Mouse (Mus musculus): ENCODE data around the gene Foxj1.
A peak's percentile ranks its signal among the peaks of the same experiment; 100 is the strongest.
"Not testable (repeated sequence)": the region's sequence is repeated elsewhere in the genome, so short reads cannot be mapped to it uniquely, and the experiment has no call there.

Foxj1 gene

DNA sequence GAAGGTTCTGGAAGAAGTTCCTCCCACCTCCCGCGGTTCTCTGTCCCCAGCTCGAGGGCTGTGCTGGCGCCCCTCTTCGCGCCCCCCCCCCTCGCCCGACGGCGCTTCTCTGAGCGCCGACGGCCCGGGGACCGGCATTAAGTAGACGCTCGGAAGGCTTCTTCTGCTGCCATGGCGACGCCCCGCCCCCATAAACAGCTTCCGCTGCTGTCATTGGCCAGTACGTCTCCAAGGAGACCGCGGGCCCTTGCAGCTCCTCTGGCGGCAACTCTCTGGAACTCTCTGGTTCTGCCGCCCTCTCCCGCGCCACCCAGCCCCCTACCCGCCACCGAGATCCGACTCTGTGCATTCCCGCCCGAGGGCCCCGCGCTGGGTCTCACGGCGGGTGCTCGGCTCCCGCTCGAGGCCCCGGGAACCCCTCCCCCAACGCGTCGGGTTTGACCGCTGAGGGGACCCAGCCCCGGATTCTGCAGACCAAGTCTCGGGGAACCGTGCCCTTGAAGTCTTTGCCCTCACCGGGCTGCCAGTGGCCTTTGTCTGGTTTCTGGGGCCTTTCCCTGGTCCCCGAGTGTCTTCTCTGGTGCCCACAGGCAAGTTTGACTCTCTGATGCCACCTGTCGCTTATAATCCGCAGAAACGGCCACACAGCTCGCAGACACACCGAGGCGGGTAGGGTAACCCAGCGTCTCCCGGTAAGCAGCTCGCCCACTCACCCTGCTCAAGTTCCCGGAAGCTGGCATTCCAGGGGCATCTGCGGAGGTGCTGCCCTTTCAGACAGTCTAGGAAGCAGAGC, at the start of gene Foxj1:
Foxj1 (minus strand) TSS at position 156 of the 793 bp plus-strand sequence.
- peak; percentile 79 for DNase-seq (ENCODE audit: low spot score)

DNA sequence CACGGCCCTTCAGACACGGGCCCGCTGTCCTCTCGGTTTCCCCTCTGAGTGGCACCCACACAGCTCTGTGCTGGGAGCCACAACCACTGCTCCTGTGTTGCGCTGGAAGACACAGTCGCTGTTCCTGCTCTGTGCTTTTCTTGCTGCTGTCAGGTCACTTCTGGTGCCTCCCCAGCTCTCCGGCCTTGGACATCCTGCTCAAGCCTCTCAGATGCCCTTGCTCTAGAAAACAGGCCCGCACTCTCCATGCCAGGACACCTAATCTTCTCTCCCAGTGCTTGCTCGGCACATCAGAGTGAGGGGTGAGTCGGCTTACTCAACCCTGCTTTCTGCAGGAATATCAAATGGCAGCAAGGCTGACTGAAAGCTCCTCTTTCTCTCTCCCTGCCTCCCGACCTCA, 49.0 kb upstream of the Foxj1 start:
- DNase-seq (ENCODE audit: low spot score) = no peak

DNA sequence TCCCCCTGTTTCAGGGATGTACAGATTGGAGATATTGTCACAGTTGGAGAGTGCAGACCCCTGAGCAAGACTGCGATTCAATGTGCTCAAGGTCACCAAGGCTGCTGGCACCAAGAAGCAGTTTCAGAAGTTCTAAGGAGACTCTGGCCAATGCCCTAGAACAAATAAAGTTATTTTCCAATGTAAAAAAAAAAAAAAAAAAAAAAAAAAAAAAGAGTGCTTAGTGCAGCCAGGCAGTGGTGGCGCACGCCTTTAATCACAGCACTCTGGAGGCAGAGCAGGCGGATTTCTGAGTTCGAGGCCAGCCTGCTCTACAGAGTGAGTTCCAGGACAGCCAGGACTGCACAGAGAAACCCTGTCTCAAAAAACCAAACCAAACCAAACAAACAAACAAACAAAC, 47.9 kb upstream of the Foxj1 start:
- not testable (repeated sequence) for DNase-seq (ENCODE audit: low spot score)

DNA sequence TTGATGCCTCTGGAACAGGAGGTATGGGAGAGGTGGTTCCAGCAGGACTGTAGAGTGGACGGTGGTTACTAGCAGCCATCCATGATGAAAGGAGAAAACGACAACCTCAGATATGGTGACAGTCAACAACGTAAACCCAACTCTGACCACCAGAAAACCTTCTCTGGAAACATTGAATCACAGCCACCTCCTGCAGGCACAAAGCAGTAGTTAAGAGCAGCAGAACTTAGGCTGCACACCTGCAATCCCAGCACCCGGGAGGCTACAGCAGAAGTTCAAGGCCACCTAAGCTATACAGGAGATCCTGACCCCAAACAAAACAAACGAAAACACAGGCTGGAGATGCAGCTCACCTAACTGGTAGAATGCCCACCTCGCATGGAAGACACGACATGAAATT, 45.6 kb upstream of the Foxj1 start:
- no peak for DNase-seq (ENCODE audit: low spot score)

DNA sequence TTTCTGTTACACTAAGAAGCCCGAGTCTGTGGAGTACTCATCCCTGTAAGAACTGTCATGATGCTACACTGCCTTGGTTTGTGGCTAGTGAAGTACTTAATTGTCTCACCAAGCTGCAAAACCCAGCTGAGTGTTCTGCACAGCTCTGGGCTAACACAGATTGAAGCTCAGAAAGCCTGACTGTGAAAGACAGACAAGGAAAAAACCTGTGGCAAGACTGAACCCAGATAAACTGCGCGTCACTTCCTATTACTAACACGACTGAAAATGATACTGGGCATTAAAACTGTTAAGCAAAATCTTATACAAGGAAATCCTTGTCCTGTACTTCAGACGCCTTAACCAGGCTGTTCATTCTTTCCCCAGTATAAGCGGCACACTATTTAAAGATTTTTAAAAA, 44.3 kb upstream of the Foxj1 start:
- no peak for DNase-seq (ENCODE audit: low spot score)

DNA sequence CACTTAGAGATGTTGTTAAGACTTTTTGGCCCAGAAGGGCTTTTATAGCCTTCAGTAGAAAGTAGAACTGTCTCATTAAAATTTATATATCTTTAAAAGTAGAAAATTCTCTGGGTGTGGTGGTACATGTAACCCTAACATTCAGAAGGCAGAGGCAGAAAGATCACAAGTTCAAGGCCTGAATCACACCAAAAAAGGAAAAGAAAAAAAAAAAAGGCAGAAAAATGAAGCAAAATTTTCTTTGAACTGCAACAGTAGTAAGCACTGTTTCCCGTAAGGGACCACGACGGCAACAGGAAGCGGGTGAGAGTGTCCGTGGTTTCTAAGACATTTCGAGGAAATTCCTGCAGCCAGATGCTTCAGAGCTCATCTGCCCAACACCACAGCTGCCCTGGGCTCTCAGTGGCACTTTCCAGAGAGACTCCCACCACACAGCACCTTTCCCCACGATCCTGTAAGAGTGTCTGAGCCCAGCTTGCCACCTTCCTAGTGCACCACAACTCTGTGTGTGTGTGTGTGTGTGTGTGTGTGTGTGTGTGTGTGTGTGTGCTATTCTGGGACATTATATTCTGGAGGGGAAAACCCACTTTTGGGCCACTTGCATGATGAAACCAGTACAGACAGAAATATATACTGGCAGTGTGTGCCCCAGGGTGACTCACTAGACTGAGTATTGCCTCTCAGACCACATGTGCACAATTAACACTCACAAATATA, 41.9 kb upstream of the Foxj1 start:
- no peak for DNase-seq (ENCODE audit: low spot score)

DNA sequence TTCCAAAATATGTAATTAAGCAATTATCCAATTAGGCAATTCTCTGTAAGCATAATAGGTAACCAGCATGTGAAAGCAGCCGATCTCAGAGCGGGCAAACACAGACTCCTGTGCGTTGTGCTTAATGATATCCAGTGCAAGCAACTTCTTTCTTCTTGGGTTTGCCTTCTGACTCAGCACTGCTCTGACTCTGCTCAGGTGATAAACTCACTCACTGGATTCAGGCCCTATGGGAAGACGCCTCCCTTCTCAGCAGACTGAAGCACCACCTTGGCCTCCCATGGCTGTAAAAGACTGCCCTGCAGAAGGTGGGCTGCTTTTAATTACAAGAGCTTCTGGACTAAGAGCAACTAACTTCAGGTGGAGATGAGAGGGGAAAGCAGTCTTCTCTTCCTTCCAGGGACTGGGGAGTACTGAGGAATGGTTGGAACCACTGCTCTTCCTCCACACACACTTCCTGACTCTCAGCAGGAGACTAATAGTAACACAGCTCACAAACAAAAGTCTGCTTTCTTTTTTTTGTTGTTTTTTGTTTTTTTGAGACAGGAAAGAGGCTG, 36.8 kb upstream of the Foxj1 start:
- DNase-seq (ENCODE audit: low spot score) = no peak

DNA sequence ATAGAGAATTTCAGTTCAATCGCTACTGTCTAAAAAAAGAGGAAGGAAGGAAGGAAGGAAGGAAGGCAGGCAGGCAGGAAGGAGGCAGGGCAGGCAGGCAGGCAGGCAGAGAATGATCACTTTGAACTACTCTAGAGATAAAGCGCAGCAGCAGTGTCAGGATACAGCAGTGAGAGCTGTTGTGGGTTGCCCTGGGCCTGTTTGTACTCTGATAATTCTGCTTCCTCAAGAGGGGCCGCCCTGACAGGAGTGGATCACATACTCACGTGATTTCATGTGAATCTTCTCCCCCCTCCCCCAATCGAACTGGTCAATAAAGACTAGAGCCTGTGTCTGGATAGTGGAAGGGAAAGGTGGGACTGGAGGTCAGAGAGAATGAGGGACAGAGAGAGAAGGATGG, 34.4 kb upstream of the Foxj1 start:
- DNase-seq (ENCODE audit: low spot score) = no peak

DNA sequence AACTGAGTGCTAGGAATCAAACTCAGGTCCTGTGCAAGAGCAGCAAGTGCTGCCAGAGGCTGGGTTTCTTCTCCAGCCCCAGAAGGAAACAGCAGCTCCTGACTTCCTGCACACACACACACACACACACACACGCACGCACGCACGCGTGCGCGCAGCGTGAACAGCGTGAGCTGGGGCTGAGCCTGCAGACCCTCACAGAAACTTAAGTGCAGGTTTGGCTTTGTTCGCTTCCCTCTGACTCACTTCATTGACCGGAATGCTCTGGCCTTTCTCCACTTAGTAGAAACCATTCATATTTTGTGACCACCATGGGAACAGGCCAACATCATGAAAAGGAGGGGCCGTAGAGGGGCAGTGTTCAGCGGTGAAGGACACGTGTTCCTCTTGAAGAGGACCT, 33.9 kb upstream of the Foxj1 start:
- DNase-seq (ENCODE audit: low spot score) = no peak

DNA sequence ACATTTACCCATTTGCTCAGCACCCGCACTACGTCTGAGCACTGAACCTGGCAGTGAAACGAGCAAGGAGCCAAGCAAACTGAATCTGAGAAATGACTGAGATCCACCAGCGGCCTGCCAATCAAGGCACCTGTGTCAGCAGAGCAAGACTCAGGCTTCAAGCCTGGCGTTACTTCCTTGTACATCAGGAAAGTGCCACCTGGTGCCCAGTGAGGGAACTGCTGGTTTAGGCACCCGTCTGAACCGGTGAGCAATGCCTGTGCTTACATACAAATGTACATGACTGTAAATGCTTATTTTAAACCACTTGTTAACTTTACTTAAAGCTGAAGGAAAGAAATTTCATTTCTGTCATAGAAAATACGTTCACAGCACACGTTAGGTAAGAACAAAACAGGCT, 32.9 kb upstream of the Foxj1 start:
- peak; percentile 78 for DNase-seq (ENCODE audit: low spot score)

DNA sequence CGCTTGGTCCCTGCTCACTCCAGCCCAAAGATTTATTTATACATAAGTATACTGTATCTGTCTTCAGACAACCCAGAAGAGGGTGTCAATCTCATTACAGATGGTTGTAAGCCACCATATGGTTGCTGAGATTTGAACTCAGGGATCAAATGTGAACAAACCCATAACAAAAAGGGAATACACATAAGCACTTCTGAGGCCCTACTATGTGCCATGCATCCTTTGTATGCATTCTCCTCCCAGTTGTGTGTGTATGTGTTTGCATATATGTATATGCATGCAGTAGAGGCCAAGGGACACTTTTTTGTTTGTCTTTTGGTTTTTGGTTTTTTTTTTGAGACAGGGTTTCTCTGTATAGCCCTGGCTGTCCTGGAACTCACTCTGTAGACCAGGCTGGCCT, 31.4 kb upstream of the Foxj1 start:
- no peak for DNase-seq (ENCODE audit: low spot score)

DNA sequence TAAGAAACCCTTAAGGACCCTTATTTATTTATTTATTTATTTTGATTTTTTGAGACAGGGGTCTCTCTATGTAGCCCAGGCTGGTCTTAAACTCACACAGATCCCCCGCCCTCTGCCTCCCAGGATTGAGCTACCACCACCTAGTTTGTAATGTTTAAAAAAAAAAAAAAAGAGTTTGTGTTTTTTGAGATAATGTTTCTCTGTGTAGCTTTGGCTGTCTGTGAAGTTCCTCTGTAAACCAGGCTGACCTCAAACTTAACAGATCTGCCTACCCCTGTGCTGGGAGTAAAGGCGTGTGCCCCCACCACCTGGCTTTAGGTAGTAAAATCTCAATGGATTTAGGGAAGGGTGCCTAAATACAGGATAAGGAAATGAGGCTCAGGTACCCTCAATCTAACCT, 30.9 kb upstream of the Foxj1 start:
- DNase-seq (ENCODE audit: low spot score) = no peak

DNA sequence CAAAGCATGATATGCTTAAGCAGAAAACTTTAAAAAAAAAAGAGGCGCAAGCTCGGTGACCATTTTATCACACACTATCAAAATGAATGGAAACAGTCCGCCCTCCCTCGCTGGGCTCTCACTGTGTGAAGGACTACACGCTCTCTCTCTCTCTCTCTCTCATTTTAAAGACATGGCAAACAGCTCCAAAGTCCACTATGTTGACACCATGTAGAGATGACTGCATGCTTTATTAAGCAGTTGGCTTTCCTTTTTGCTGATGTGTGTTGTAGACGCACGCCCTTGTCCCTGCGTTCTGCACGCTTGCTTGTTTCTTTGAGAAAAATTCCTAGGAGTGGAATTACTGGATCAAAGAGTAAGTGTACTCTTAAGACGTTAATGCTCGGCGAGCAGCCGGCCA, 30.2 kb upstream of the Foxj1 start:
- no peak for DNase-seq (ENCODE audit: low spot score)

DNA sequence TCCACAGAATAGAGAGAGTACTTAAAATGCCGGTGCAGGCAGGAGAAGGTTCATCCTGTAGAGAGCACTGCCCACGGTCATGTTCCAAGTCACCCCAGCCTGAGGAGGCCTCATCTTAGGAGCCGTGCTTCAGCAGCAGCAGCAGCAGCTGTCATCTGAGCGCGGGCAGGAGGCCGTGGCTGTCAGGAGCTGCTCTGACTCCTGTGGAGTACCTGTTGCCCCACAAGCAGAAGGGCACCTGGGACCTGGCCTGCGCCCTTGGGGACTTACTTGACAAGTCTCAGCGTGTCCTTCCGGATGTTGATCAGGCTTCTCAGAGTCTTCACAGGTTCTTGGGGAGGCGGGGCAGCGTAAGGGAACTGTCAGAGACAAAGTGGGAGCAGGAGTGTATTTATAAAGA, 26.8 kb upstream of the Foxj1 start:
- DNase-seq (ENCODE audit: low spot score) = no peak

DNA sequence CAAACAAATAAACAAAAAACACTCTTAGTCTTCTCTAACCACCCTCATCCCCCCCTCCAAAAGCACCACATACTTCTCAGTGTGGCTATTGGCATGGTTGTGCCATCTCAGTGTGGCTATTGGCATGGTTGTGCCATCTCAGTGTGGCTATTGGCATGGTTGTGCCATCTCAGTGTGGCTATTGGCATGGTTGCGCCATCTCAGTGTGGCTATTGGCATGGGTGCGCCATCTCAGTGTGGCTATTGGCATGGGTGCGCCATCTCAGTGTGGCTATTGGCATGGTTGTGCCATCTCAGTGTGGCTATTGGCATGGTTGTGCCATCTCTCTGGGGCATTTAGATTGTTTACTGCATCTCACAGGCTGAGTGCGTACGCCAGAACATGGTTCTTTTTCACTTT, 25.7 kb upstream of the Foxj1 start:
- DNase-seq (ENCODE audit: low spot score) = not testable (repeated sequence)

DNA sequence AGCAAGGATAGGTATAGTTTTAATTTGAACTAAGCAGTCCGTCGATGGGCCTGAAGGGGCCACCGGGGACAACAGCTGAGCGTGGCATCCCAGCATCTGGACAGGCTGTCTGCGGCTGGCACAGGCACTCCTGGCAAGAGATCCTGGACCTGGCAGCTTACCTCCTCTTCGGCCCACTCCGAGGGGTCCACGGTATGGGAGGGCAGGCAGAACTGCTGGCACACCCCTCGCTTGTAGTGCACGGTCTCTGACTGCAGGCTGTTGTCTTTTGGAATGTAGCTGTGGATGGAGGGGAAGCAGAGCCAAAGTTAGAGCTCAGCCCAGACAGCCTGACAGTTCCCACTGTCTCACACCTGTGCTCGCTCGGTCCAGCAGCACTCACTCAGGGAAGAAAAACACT, 24.5 kb upstream of the Foxj1 start:
- no peak for DNase-seq (ENCODE audit: low spot score)

DNA sequence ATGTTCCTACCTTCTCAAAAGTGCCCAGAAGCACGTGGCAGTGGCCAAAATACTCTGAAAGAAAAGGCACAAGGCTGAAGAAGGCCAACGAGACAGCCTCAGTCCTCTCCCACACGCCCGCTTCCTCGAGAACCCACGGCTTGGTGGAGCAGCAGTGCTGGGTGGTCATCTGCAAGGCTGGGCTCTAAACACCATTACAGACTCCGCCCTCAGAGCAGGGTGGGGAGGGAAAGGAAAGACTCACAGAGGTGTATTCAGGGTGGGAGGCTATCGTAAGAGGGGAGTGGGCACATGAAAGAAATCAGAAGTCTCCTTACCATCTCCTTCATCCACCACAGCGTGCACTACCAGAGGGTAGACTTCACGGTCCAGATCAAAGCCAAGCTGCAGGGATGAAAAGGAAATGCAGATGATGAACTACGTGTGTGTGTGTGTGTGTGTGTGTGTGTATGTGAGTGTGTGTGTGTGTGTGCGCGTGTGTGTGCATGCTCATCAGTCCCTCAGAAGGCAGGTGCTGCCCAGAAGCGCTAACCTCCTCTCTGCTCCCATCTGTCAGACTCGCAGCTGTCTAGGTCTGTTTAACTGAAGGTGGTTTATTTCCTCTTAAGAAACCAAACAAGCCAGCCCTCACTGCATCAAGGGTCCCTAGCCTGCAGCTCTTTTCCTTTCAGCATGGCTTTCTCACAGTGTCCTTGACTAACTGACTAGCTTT, 23.9 kb upstream of the Foxj1 start:
- DNase-seq (ENCODE audit: low spot score) = no peak

DNA sequence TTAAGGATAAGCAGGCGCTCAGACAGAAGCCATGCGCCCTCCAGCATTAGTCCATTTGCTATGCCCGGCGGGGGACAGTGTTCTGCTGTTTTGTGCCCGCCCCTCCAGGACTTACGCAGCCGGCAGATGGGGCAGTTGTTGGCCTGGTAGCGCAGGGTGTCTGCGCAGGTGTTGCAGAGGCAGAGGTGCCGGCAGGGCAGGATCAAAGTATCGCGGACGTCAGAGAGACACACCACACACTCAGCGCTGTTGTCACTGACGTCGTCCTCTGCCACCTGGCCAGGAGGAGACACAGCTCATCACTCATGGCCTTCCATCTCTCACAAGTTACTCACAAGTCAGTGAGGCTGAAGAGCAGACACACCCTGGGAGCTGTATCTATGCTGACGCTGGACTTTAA, 19.3 kb upstream of the Foxj1 start:
- DNase-seq (ENCODE audit: low spot score) = no peak

DNA sequence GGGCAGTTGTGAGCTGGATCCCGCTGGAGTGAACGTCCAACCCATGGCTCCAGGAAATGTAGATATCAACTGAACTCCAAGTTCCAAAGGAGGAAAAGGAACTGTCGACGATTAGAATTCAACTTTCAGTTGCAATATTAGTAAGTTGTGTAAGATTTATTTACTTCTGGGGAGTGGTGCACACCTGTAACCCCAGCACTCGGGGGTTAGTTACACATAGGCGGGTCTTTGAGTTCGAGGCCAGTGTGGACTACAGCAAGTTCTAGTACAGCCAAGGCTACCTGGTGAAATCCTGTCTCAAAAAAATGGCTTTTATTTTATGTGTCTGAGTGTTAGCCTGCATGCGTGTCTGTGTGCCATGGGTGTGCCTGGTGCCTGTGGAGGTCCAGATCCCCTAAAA, 18.3 kb upstream of the Foxj1 start:
- DNase-seq (ENCODE audit: low spot score) = no peak

DNA sequence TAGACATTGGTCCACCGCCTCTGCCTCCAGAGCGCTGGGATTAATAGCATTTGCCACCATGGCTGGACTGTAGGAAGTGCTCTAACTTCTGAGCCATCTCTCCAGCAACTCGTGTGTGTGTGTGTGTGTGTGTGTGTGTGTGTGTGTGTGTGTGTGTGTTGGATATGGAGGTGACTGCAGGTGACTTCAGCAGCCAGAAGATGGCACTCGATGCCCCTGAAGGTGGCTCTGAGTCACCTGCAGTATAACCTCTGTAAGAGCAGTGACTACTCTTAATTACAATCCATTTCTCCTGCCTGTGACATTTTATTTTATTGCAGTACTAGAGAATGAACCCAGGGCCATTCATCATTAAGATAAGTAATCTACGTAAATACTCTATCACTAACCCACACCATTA, 16.1 kb upstream of the Foxj1 start:
- DNase-seq (ENCODE audit: low spot score) = no peak

DNA sequence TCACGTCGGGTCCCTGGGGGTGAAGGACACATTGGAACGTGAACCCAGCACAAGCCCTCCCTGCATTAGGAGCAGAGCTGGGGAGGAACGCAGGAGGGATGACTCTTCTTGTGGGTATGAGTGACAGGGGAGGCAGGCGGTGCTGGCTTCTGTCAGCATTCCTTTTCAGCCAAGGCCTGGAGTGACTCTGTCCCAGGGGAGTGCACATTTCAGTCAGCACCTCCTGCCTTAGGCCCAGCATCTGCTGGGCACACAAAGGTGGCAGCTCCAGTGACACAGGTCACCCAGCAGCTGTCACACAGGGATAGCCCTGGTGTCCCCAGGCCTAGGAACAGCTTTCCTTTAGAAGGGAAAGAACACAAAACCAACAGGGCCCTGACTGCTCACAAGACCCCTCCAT, 12.8 kb upstream of the Foxj1 start:
- no peak for DNase-seq (ENCODE audit: low spot score)

DNA sequence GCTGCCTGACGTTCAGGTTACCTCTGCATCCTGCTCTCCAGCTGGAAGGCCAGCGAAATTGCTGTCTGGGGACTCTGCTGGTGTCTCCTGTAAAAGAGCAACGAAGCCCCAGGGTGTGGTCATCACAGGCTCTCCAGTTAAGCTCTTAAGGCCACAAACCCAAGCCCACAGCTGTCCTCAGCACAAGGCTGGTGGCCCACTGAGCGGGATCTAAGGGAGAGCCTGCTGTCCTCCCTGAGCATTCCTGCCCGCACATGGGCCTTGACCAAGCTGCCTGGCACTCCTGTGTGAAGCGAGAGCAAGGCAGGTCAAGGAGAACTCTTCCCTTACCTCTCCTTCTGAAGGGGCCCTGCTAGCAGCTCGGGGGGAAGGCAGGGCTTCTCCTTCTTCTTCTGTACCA, 11.8 kb upstream of the Foxj1 start:
- DNase-seq (ENCODE audit: low spot score) = no peak
